Mouse (Mus musculus) kidney, adult 18-20 months (tissue): ENCODE measurements at regions not wholly inside any gene's neighbourhood (a gene's known extent, or its start where the extent isn't known, plus 50 kb on each side); places are given as distances from the start of the nearest gene placed in this dataset.
"Not testable (repeated sequence)": the region's sequence is repeated elsewhere in the genome, so short reads cannot be mapped to it uniquely, and the experiment has no call there.

Experiments used
- DNase-seq: peaks from one replicate; pipeline ENCODE4 v3.0.0; 2021

- DNase-seq, result no peak
Measured at GRCm38 (mm10) chr2:78598039-78598438, 269.9 kb upstream of the Ube2e3 start.

GRCm38 (mm10) chr2:78596251-78596650, 271.7 kb upstream of the Ube2e3 start:
- DNase-seq, result no peak

GRCm38 (mm10) chr2:78580013-78580412, 287.9 kb upstream of the Ube2e3 start:
- no peak for DNase-seq

GRCm38 (mm10) chr2:78572492-78572891, 295.4 kb upstream of the Ube2e3 start:
- DNase-seq, result no peak

GRCm38 (mm10) chr2:78558128-78558527, 309.8 kb upstream of the Ube2e3 start:
- no peak for DNase-seq

- no peak for DNase-seq
Measured at GRCm38 (mm10) chr2:78551085-78551484, 316.8 kb upstream of the Ube2e3 start.

GRCm38 (mm10) chr2:78548683-78549467, 319.0 kb upstream of the Ube2e3 start:
- DNase-seq, result no peak

- no peak for DNase-seq
Measured at GRCm38 (mm10) chr2:78547286-78547685, 320.6 kb upstream of the Ube2e3 start.

GRCm38 (mm10) chr2:78540422-78540821, 327.5 kb upstream of the Ube2e3 start:
- no peak for DNase-seq

GRCm38 (mm10) chr2:78539592-78540300, 328.2 kb upstream of the Ube2e3 start:
- no peak for DNase-seq

- no peak for DNase-seq
Measured at GRCm38 (mm10) chr2:78537574-78537973, 330.4 kb upstream of the Ube2e3 start.

GRCm38 (mm10) chr2:78533881-78534280, 334.0 kb upstream of the Ube2e3 start:
- DNase-seq, result not testable (repeated sequence)

- DNase-seq, result no peak
Measured at GRCm38 (mm10) chr2:78530535-78530934, 337.4 kb upstream of the Ube2e3 start.

GRCm38 (mm10) chr2:78520258-78521023, 347.5 kb upstream of the Ube2e3 start:
- DNase-seq, result no peak

GRCm38 (mm10) chr2:78493115-78493514, 374.8 kb upstream of the Ube2e3 start:
- no peak for DNase-seq

- no peak for DNase-seq
Measured at GRCm38 (mm10) chr2:78480036-78480435, 387.9 kb upstream of the Ube2e3 start.

- DNase-seq, result no peak
Measured at GRCm38 (mm10) chr2:78459444-78459843, 408.5 kb upstream of the Ube2e3 start.

GRCm38 (mm10) chr2:78453411-78453810, 414.5 kb upstream of the Ube2e3 start:
- no peak for DNase-seq

GRCm38 (mm10) chr2:78436816-78437215, 431.1 kb upstream of the Ube2e3 start:
- DNase-seq, result no peak

GRCm38 (mm10) chr2:78435071-78435470, 432.9 kb upstream of the Ube2e3 start:
- DNase-seq, result no peak

GRCm38 (mm10) chr2:78427659-78428336, 440.1 kb upstream of the Ube2e3 start:
- DNase-seq, result no peak

- DNase-seq, result no peak
Measured at GRCm38 (mm10) chr2:78418561-78419338, 449.2 kb upstream of the Ube2e3 start.
